Mouse (Mus musculus) forebrain, embryonic 11.5 days (tissue): ENCODE data around the gene C130079G13Rik. TPM values are rescaled to one million over a fixed set of nuclear protein-coding genes. Genes with fewer than 3 reads are reported as not detected.
"Not testable (repeated sequence)": the region's sequence is repeated elsewhere in the genome, so short reads cannot be mapped to it uniquely, and the experiment has no call there.

Source experiments
- ATAC-seq: fragments of 200-750 bp; cut with Nextera tagmentation; replicated peaks from 2 replicates; pipeline ENCODE4 v1.8.0; 2017; ENCODE audit warnings: moderate TSS enrichment; ENCODE audit not compliant: low FRiP score
- DNase-seq: peaks from one replicate; pipeline ENCODE4 v3.0.0-alpha.2; 2017; ENCODE audit warnings: low spot score
- H3K27ac ChIP-seq: fragments of 300-500 bp; sonication (generic); 2 replicates; pipeline ENCODE4 v1.5.1; 2014; ENCODE audit warnings: low read depth, low read length
- H3K27me3 ChIP-seq: fragments of 300-500 bp; sonication (generic); 2 replicates; pipeline ENCODE4 v1.6.1; 2014; ENCODE audit warnings: mild to moderate bottlenecking, low read length, mixed read lengths; ENCODE audit not compliant: control insufficient read depth, insufficient read depth
- H3K36me3 ChIP-seq: fragments of 300-500 bp; sonication (generic); 2 replicates; pipeline ENCODE4 v1.6.1; 2014; ENCODE audit warnings: mild to moderate bottlenecking, low read length, moderate library complexity, mixed read lengths; ENCODE audit not compliant: control insufficient read depth, insufficient read depth
- H3K4me1 ChIP-seq: fragments of 300-500 bp; sonication (generic); replicated peaks from 2 replicates; pipeline ENCODE4 v1.6.1; 2014; ENCODE audit warnings: low read length, mixed read lengths; ENCODE audit not compliant: control insufficient read depth, insufficient read depth
- H3K4me2 ChIP-seq: fragments of 300-500 bp; sonication (generic); 2 replicates; pipeline ENCODE4 v1.6.1; 2014; ENCODE audit warnings: low read depth, mild to moderate bottlenecking, low read length, moderate library complexity, mixed read lengths; ENCODE audit not compliant: severe bottlenecking
- H3K4me3 ChIP-seq: fragments of 300-500 bp; sonication (generic); 2 replicates; pipeline ENCODE4 v1.5.1; 2014; ENCODE audit warnings: low read depth, low read length
- H3K9ac ChIP-seq: fragments of 300-500 bp; sonication (generic); 2 replicates; pipeline ENCODE4 v1.6.1; 2014; ENCODE audit warnings: low read length
- H3K9me3 ChIP-seq: fragments of 300-500 bp; sonication (generic); 2 replicates; pipeline ENCODE4 v1.6.1; 2016; ENCODE audit warnings: low read length, mixed read lengths; ENCODE audit not compliant: control insufficient read depth
- WGBS: fragments of 180-500 bp; shearing (Covaris S2); extraction: QIAGEN DNeasy Blood & Tissue Kit; methylation state at CpG from one replicate; pipeline ENCODE4 v1.1.7; 2014; 5-methylcytosine and 5-hydroxymethylcytosine counted together
- polyA plus RNA-seq: library from polyadenylated mRNA; unstranded; fragments of >200 nt; fragmentation: Nextera tagmentation; extraction: Ambion mirVana; gene quantifications from 2 replicates; pipeline ENCODE4 v1.2.1, GENCODE M21; 2014

The C130079G13Rik gene
- not detected in 2 replicates for polyA plus RNA-seq

GRCm38 (mm10) chr3:59924914-59925313 is at the start of gene C130079G13Rik:
TSS of gene C130079G13Rik (plus strand) at chr3:59925214.
- no peak within 1 kb of the TSS for H3K9ac ChIP-seq
- WGBS: 91% methylated on average over 2 of the region's 2 CpGs
- H3K4me3 ChIP-seq: no peak within 1 kb of the TSS
- ATAC-seq (no peak), DNase-seq (no peak)
- H3K36me3 ChIP-seq: no peaks in the 10 kb centered on the region
- no peaks in the 10 kb centered on the region for H3K27me3 ChIP-seq
- H3K4me2 ChIP-seq: no peak within 1 kb of the TSS
- H3K27ac ChIP-seq: no peak within 1 kb of the TSS
- H3K9me3 ChIP-seq: no peaks in the 10 kb centered on the region
- no peaks in the 10 kb centered on the region for H3K4me1 ChIP-seq

GRCm38 (mm10) chr3:59877601-59878000 is 47.4 kb upstream of the C130079G13Rik start:
- DNase-seq, H3K9me3 ChIP-seq, ATAC-seq, H3K4me2 ChIP-seq, H3K27ac ChIP-seq, H3K27me3 ChIP-seq, H3K4me1 ChIP-seq, H3K9ac ChIP-seq, H3K36me3 ChIP-seq, H3K4me3 ChIP-seq: not testable (repeated sequence)
- 4% methylated on average over 1 of the region's 1 CpGs for WGBS

- not testable (repeated sequence) for H3K4me3 ChIP-seq, ATAC-seq, H3K36me3 ChIP-seq, DNase-seq, H3K9ac ChIP-seq, H3K4me1 ChIP-seq, H3K9me3 ChIP-seq, H3K4me2 ChIP-seq, H3K27ac ChIP-seq, H3K27me3 ChIP-seq
- WGBS: 70% methylated on average over 7 of the region's 7 CpGs
Observed at GRCm38 (mm10) chr3:59879801-59880554, 45.0 kb upstream of the C130079G13Rik start.

- Histone ChIP-seq H3K27me3 (no peaks in the 10 kb centered on the region), H3K4me2 (no peak overlapping the region), H3K9ac (no peak overlapping the region), H3K4me1 (no peaks in the 10 kb centered on the region), H3K9me3 (no peaks in the 10 kb centered on the region), H3K27ac (no peak overlapping the region), H3K36me3 (no peaks in the 10 kb centered on the region), H3K4me3 (no peak overlapping the region)
- ATAC-seq: no peak
- no peak for DNase-seq
- 90% methylated on average over 2 of the region's 2 CpGs for WGBS
Observed at GRCm38 (mm10) chr3:59893276-59893675, 31.7 kb upstream of the C130079G13Rik start.

GRCm38 (mm10) chr3:59934621-59935020 is 9.6 kb downstream of the C130079G13Rik start:
- ATAC-seq: no peak

GRCm38 (mm10) chr3:59947294-59947950 is 22.4 kb downstream of the C130079G13Rik start:
- 91% methylated on average over 10 of the region's 10 CpGs for WGBS
- H3K27me3 ChIP-seq: no peaks in the 10 kb centered on the region
- no peak overlapping the region for H3K4me3 ChIP-seq
- no peaks in the 10 kb centered on the region for H3K4me1 ChIP-seq
- H3K27ac ChIP-seq: no peak overlapping the region
- H3K9ac ChIP-seq: no peak overlapping the region
- no peak for DNase-seq
- H3K4me2 ChIP-seq: no peak overlapping the region
- H3K36me3 ChIP-seq: no peaks in the 10 kb centered on the region
- no peak for ATAC-seq
- no peaks in the 10 kb centered on the region for H3K9me3 ChIP-seq

More at GRCm38 (mm10) chr3:59934621-59935020, 9.6 kb downstream of the C130079G13Rik start:
- Histone ChIP-seq H3K9ac (no peak overlapping the region), H3K4me1 (no peaks in the 10 kb centered on the region), H3K27ac (no peak overlapping the region), H3K36me3 (no peaks in the 10 kb centered on the region), H3K4me3 (no peak overlapping the region), H3K4me2 (no peak overlapping the region), H3K9me3 (no peaks in the 10 kb centered on the region), H3K27me3 (no peaks in the 10 kb centered on the region)
- 83% methylated on average over 1 of the region's 1 CpGs for WGBS
- no peak for DNase-seq

- no peaks in the 10 kb centered on the region for H3K9me3 ChIP-seq
- ATAC-seq (no peak), DNase-seq (no peak)
- no peaks in the 10 kb centered on the region for H3K27me3 ChIP-seq
- H3K36me3 ChIP-seq: no peaks in the 10 kb centered on the region
- H3K4me3 ChIP-seq: no peak overlapping the region
- H3K4me2 ChIP-seq: no peak overlapping the region
- no peak overlapping the region for H3K27ac ChIP-seq
- H3K4me1 ChIP-seq: no peaks in the 10 kb centered on the region
- 87% methylated on average over 5 of the region's 5 CpGs for WGBS
- no peak overlapping the region for H3K9ac ChIP-seq
Observed at GRCm38 (mm10) chr3:59970891-59971290, 45.9 kb downstream of the C130079G13Rik start.

- Histone ChIP-seq H3K4me1 (no peaks in the 10 kb centered on the region), H3K9me3 (no peaks in the 10 kb centered on the region), H3K4me3 (no peak overlapping the region), H3K9ac (no peak overlapping the region), H3K27me3 (no peaks in the 10 kb centered on the region), H3K36me3 (no peaks in the 10 kb centered on the region), H3K27ac (no peak overlapping the region), H3K4me2 (no peak overlapping the region)
- no peak for ATAC-seq
- no peak for DNase-seq
Observed at GRCm38 (mm10) chr3:59974591-59974990, 49.6 kb downstream of the C130079G13Rik start.
